22 mouse cellular contexts compared by ENCODE assay signal in the genomic region with DNA sequence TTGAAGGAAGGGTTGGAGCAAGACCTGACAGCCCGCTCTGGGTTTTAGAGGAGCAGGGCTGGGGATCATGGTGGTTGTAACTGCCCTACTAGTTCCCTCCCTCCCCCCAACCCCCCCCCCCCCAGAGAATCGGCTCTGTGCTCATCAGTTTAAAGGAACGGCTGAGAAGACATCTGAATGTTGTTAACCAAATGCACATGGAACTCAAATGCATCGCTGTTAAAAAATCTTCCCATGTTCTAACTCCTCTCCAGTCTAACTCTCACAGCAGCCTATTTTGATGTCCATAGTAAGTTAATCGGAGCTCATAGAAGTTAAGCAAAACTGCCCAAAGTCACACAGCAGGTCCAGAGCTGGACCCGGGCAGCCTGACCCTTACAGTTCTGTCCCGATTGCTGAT.
DNase-seq lines count a peak whose midpoint lies in the region; ATAC-seq and TF ChIP-seq lines count a peak whose summit lies in the region.
"Had no signal": no experiment of that assay in that cellular context is flagged by ENCODE, and none has a peak within 500 bp of the region (broad histone marks: within the 10 kb centered on the region; RNA-seq: fewer than 3 reads in every experiment).

No protein-coding gene starts in this region.

- H3K4me3 ChIP-seq in heart, embryonic 10.5 days: no peak overlapping the region
- no peak overlapping the region for H3K4me3 ChIP-seq in embryonic facial prominence, embryonic 11.5 days (ENCODE audit: low read depth, low read length)
- no peak overlapping the region for H3K4me3 ChIP-seq in embryonic facial prominence, embryonic 15.5 days (replicated peaks)
- no peak overlapping the region for H3K4me3 ChIP-seq in limb, embryonic 15.5 days
- H3K4me3 ChIP-seq in left cerebral cortex, adult 2 months: no peak overlapping the region
- H3K4me3 ChIP-seq: forebrain, embryonic 15.5 days; hindbrain, embryonic 12.5 days; intestine, embryonic 15.5 days had no signal

- peaks cover 25% of the 10 kb centered on the region; the same call in 1 of the 2 replicates for H3K27me3 ChIP-seq in heart, embryonic 10.5 days (ENCODE audit: insufficient read depth, poor library complexity, severe bottlenecking)
- no peaks in the 10 kb centered on the region for H3K27me3 ChIP-seq in embryonic facial prominence, embryonic 11.5 days (ENCODE audit: control insufficient read depth, insufficient read depth, low read length)
- no peaks in the 10 kb centered on the region for H3K27me3 ChIP-seq in embryonic facial prominence, embryonic 15.5 days
- no peaks in the 10 kb centered on the region; the same call in 1 of the 2 replicates for H3K27me3 ChIP-seq in limb, embryonic 15.5 days
- H3K27me3 ChIP-seq: forebrain, embryonic 15.5 days; intestine, embryonic 15.5 days had no signal

- intact Hi-C loops in heart, postnatal 14 days (cut with DNase I): loop anchor here (5.0 kb wide), 1 partner anchor 138 kb away; no protein-coding TSS in a partner anchor
- intact Hi-C loops in left cerebral cortex, adult 2 months (cut with DNase I): no loop called here

- peaks cover 46% of the 10 kb centered on the region for H3K4me1 ChIP-seq in heart, embryonic 10.5 days
- H3K4me1 ChIP-seq in embryonic facial prominence, embryonic 11.5 days (ENCODE audit: control insufficient read depth, insufficient read depth, low read length): peaks cover 14% of the 10 kb centered on the region
- H3K4me1 ChIP-seq in embryonic facial prominence, embryonic 15.5 days: peaks cover 51% of the 10 kb centered on the region
- peaks cover 44% of the 10 kb centered on the region for H3K4me1 ChIP-seq in limb, embryonic 15.5 days
- H3K4me1 ChIP-seq: forebrain, embryonic 15.5 days had no signal

- ATAC-seq in embryonic facial prominence, embryonic 11.5 days (replicated peaks; ENCODE audit: insufficient number of reproducible peaks, low FRiP score, low TSS enrichment, low read depth): no peak
- ATAC-seq in embryonic facial prominence, embryonic 15.5 days (ENCODE audit: insufficient number of reproducible peaks, low FRiP score, low TSS enrichment, low read depth): no peak
- no peak for ATAC-seq in limb, embryonic 15.5 days (ENCODE audit: insufficient number of reproducible peaks, low FRiP score, low TSS enrichment, low read depth)
- ATAC-seq: activated CD4-positive, CD25-positive, alpha-beta regulatory T cell, adult 4 months; CD4-positive, CD25-positive, alpha-beta regulatory T cell, adult 4 months; forebrain, embryonic 15.5 days; intestine, embryonic 15.5 days had no signal

- H3K4me2 ChIP-seq in embryonic facial prominence, embryonic 11.5 days (ENCODE audit: low read depth, low read length): no peak overlapping the region
- H3K4me2 ChIP-seq in embryonic facial prominence, embryonic 15.5 days (replicated peaks): no peak overlapping the region
- H3K4me2 ChIP-seq in limb, embryonic 15.5 days: no peak overlapping the region
- H3K4me2 ChIP-seq: forebrain, embryonic 15.5 days; heart, embryonic 11.5 days; hindbrain, embryonic 12.5 days; intestine, embryonic 15.5 days had no signal

- no peak overlapping the region for H3K9ac ChIP-seq in embryonic facial prominence, embryonic 11.5 days (replicated peaks; ENCODE audit: low read length)
- no peak overlapping the region for H3K9ac ChIP-seq in embryonic facial prominence, embryonic 15.5 days
- no peak overlapping the region for H3K9ac ChIP-seq in limb, embryonic 15.5 days
- H3K9ac ChIP-seq: forebrain, embryonic 15.5 days; hindbrain, embryonic 12.5 days; intestine, embryonic 15.5 days; liver, embryonic 14.5 days had no signal

- 61% methylated on average over 7 of the region's 7 CpGs for WGBS in heart, embryonic 10.5 days
- 47% methylated on average over 7 of the region's 7 CpGs for WGBS in embryonic facial prominence, embryonic 11.5 days
- 25% methylated on average over 7 of the region's 7 CpGs for WGBS in embryonic facial prominence, embryonic 15.5 days
- 30% methylated on average over 7 of the region's 7 CpGs for WGBS in limb, embryonic 15.5 days

- no peaks in the 10 kb centered on the region for H3K36me3 ChIP-seq in heart, embryonic 10.5 days
- H3K36me3 ChIP-seq in embryonic facial prominence, embryonic 11.5 days (replicated peaks; ENCODE audit: control insufficient read depth, insufficient read depth, low read depth, low read length): no peaks in the 10 kb centered on the region
- no peaks in the 10 kb centered on the region for H3K36me3 ChIP-seq in embryonic facial prominence, embryonic 15.5 days
- no peaks in the 10 kb centered on the region for H3K36me3 ChIP-seq in limb, embryonic 15.5 days
- H3K36me3 ChIP-seq: forebrain, embryonic 15.5 days; hindbrain, embryonic 12.5 days; intestine, embryonic 15.5 days had no signal

- no peaks in the 10 kb centered on the region for H3K9me3 ChIP-seq in heart, embryonic 10.5 days
- H3K9me3 ChIP-seq in embryonic facial prominence, embryonic 11.5 days (replicated peaks; ENCODE audit: control insufficient read depth, low read length): no peaks in the 10 kb centered on the region
- H3K9me3 ChIP-seq in embryonic facial prominence, embryonic 15.5 days (replicated peaks): no peaks in the 10 kb centered on the region
- H3K9me3 ChIP-seq in limb, embryonic 15.5 days: no peaks in the 10 kb centered on the region
- H3K9me3 ChIP-seq: forebrain, embryonic 15.5 days; hindbrain, embryonic 12.5 days; intestine, embryonic 15.5 days had no signal

- peak overlapping the region; percentile 32 for H3K27ac ChIP-seq in heart, embryonic 10.5 days
- 0 out of 2 replicates have a peak overlapping the region, but pooled peaks have one; percentile 6 for H3K27ac ChIP-seq in embryonic facial prominence, embryonic 11.5 days (replicated peaks; ENCODE audit: low read depth, low read length)
- peak overlapping the region; percentile 79 for H3K27ac ChIP-seq in embryonic facial prominence, embryonic 15.5 days (replicated peaks)
- H3K27ac ChIP-seq in limb, embryonic 15.5 days: peak overlapping the region; percentile 69
- no peak overlapping the region for H3K27ac ChIP-seq in left cerebral cortex, adult 2 months
- H3K27ac ChIP-seq: forebrain, embryonic 15.5 days; hindbrain, embryonic 12.5 days; hindbrain, postnatal 0 days; intestine, embryonic 15.5 days; kidney, postnatal 0 days; liver, embryonic 14.5 days had no signal

- no peak for TF ChIP-seq CTCF in left cerebral cortex, adult 2 months (IDR thresholded peaks at IDR 0.05)

- no peak for DNase-seq in heart, embryonic 10.5 days (ENCODE audit: low spot score)
- DNase-seq in heart, postnatal 14 days: no peak
- no peak for DNase-seq in embryonic facial prominence, embryonic 11.5 days (ENCODE audit: low spot score)
- no peak for DNase-seq in layer of hippocampus, postnatal 10 days (ENCODE audit: low spot score in 2 of 2)
- no peak for DNase-seq in left cerebral cortex, adult 2 months (ENCODE audit: extremely low spot score in 1 of 2, low spot score in 2 of 2)
- DNase-seq: kidney, postnatal 4 days; layer of hippocampus, postnatal 36 days; liver; midbrain, embryonic 14.5 days; right cerebral cortex, postnatal 14 days; thymus, postnatal 14 days had no signal
